7 mouse cellular contexts compared by ENCODE assay signal in the genomic region with DNA sequence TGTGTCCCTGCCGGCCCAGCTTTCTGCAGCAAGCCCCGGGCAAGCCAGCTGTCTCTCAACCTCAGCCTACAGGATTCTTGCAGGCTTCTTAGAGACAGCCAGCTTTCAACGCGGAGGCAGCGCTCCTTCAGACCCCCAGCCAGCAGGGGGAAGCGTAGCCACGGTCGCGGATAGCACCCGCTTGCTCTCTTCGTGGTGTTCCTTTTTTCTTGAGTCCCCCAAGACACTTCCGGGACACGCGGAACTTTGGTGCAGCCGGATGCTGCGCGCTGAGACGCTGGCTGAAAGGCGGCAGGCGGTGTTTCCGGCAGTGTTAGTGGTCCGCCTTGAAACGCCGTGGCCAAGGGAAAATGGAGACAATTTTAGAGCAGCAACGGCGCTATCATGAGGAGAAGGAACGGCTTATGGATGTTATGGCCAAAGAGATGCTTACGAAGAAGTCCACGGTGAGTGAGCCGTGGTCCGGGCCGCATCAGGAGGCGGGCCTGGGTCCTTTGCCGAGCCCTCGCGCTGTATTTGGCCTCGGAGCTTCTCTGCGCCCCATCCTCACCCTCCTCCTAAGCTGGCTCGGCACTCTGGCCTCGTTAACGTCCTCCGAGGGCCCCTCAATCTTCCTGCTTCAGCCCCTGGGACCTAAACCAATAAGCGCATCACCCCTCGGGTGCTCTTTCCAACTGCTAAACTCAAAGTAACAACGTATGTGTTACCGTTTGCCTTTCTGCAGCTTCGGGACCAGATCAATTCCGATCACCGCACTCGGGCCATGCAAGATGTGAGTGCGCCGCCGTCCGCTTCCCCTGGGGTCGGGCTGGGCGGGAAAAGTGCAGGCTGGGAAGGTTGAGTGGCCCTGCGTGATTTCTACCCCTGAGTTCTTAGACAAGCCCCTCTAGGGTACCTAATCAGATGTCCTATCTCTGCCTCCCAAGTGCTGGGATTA. TPM values are rescaled to one million over a fixed set of nuclear protein-coding genes. Genes with fewer than 3 reads are reported as not detected.
DNase-seq lines count a peak whose midpoint lies in the region; ATAC-seq lines count a peak whose summit lies in the region.

Sf3a3 (plus strand) TSS at position 232 of the 937 bp plus-strand sequence.

- ATAC-seq in intestine, embryonic 15.5 days = peak; percentile 92

- intact Hi-C loops in left cerebral cortex, postnatal 25 days (cut with DNase I) = no loop called here

- peak within 1 kb of the TSS; percentile 84 for H3K4me2 ChIP-seq in intestine, embryonic 15.5 days (replicated peaks)

- H3K9me3 ChIP-seq in intestine, embryonic 15.5 days = no peaks in the 10 kb centered on the region
- H3K9me3 ChIP-seq in midbrain, embryonic 10.5 days (replicated peaks) = no peaks in the 10 kb centered on the region

- peak within 1 kb of the TSS; percentile 86 for H3K4me3 ChIP-seq in intestine, embryonic 15.5 days (replicated peaks)
- H3K4me3 ChIP-seq in midbrain, embryonic 10.5 days = peak within 1 kb of the TSS; percentile 96

- H3K36me3 ChIP-seq in intestine, embryonic 15.5 days = peaks cover 25% of the 10 kb centered on the region
- peaks cover 43% of the 10 kb centered on the region for H3K36me3 ChIP-seq in midbrain, embryonic 10.5 days

- H3K27ac ChIP-seq in intestine, embryonic 15.5 days = peak within 1 kb of the TSS; percentile 54
- H3K27ac ChIP-seq in midbrain, embryonic 10.5 days (replicated peaks) = peak within 1 kb of the TSS; percentile 89

- under 1% methylated on average over 57 of the region's 57 CpGs for WGBS in intestine, embryonic 15.5 days
- under 1% methylated on average over 57 of the region's 57 CpGs for WGBS in midbrain, embryonic 10.5 days

- peak; percentile 88 to 93 for DNase-seq in adrenal gland, adult 18-20 months (ENCODE audit: low spot score in 2 of 2)
- DNase-seq in embryo, embryonic 11 days = peak; percentile 97
- peak; percentile 94 for DNase-seq in gastrocnemius, postnatal 25 days
- DNase-seq in left cerebral cortex, postnatal 25 days (ENCODE audit: low spot score in 2 of 2) = peak; percentile 93 to 98
- DNase-seq in midbrain, embryonic 10.5 days (ENCODE audit: low spot score) = peak; percentile 96
- peak; percentile 90 for DNase-seq in right cerebral cortex, postnatal 4 days

- no peaks in the 10 kb centered on the region for H3K27me3 ChIP-seq in intestine, embryonic 15.5 days (replicated peaks)
- peaks cover under 1% of the 10 kb centered on the region; the same call in 1 of the 2 replicates for H3K27me3 ChIP-seq in midbrain, embryonic 10.5 days (ENCODE audit: low read depth, poor library complexity, severe bottlenecking)

- H3K4me1 ChIP-seq in intestine, embryonic 15.5 days (replicated peaks) = peaks cover 24% of the 10 kb centered on the region
- peaks cover 28% of the 10 kb centered on the region for H3K4me1 ChIP-seq in midbrain, embryonic 10.5 days

- H3K9ac ChIP-seq in intestine, embryonic 15.5 days = peak within 1 kb of the TSS; percentile 88

RNA-seq across cellular contexts. Expression of gene Sf3a3, which starts in this region (rescaled TPM):
- total RNA-seq in adrenal gland, adult 18-20 months (2021) = 10 to 100 TPM; 33.1 to 34.9 TPM
- 10 to 100 TPM; 10.8 to 11.3 TPM for total RNA-seq in gastrocnemius, postnatal 25 days (2021)
- polyA plus RNA-seq in intestine, embryonic 15.5 days (2015; fragmentation: Nextera tagmentation; extraction: Ambion mirVana) = 131 and 133 TPM in 2 replicates
- 10 to 100 TPM; 31.6 to 33.7 TPM for total RNA-seq in left cerebral cortex, postnatal 25 days (2021)
- 247 and 256 TPM in 2 replicates for polyA plus RNA-seq in midbrain, embryonic 10.5 days (2016; fragmentation: Nextera tagmentation; extraction: Ambion mirVana)

Comparison
In these comparisons a context has a peak if more than half of its experiments do, and no peak if none do; other contexts are left out.
1. Peak in every context shown above with its lines: DNase-seq, ATAC-seq, H3K4me3 ChIP-seq and H3K27ac ChIP-seq.